Mouse (Mus musculus): ENCODE data around the gene Ppm1l. TPM values are rescaled to one million over a fixed set of nuclear protein-coding genes. Genes with fewer than 3 reads are reported as not detected.

Gene Ppm1l
- 24.4 and 27.8 TPM in 2 replicates for polyA plus RNA-seq (2015; fragmentation: Nextera tagmentation; extraction: Ambion mirVana)

DNA sequence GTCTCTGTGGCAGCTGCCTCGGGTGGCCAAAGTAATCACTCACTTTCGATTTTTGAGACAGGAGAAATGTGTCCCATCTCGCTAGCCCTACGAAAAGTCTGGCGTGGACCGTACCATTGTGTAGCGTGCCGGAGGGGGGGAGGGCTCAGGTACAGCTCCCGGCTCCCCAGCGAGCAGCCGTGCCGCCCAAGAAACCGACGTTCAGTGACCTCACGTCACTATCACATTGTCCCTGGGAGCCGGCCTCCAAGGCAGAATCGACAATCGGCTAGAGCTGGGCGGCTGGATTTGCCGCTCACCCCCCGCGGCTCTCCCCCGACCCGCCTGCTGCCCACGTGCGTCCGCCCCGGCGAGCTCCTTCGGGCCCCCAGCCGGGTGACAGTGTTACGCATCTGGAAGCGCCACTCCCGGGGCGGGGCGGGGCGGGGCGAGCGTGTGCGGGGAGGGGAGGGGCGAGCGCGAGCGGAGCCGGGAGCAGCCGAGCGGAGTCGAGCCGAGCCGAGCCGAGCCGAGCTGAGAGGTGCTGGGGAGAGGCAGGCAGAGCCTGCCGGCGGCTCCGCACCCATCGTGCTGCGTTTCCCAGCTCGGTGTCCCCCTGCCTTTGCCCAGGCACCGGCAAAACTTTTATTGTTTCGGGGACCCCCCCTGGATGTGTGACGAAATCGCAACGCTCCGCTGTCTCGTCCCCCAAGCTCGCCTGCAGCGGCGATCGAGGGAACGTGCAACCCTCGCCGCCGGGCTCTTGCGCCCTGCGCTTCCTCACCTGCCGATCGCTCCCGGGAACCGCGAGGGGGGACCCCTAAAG lies at the start of gene Ppm1l:
Ppm1l (plus strand) TSS at position 471 of the 805 bp plus-strand sequence.
- peak within 1 kb of the TSS; percentile 68 for H3K4me2 ChIP-seq (ENCODE audit: low read length)
- no peaks in the 10 kb centered on the region for H3K36me3 ChIP-seq (ENCODE audit: control insufficient read depth, insufficient read depth)
- WGBS = under 1% methylated on average over 74 of the region's 80 CpGs
- peak within 1 kb of the TSS; percentile 91 for H3K27ac ChIP-seq (ENCODE audit: low read length)
- peak within 1 kb of the TSS; percentile 89 for H3K9ac ChIP-seq (replicated peaks; ENCODE audit: low read depth, low read length)
- H3K9me3 ChIP-seq (ENCODE audit: control insufficient read depth, low read length) = no peaks in the 10 kb centered on the region
- ATAC-seq = peak; percentile 98
- H3K4me3 ChIP-seq (replicated peaks; ENCODE audit: low read length) = peak within 1 kb of the TSS; percentile 77
- peaks cover 33% of the 10 kb centered on the region for H3K4me1 ChIP-seq (replicated peaks; ENCODE audit: control insufficient read depth, insufficient read depth, low read length)
- no peaks in the 10 kb centered on the region for H3K27me3 ChIP-seq (replicated peaks; ENCODE audit: control insufficient read depth, insufficient read depth, low read length)

DNA sequence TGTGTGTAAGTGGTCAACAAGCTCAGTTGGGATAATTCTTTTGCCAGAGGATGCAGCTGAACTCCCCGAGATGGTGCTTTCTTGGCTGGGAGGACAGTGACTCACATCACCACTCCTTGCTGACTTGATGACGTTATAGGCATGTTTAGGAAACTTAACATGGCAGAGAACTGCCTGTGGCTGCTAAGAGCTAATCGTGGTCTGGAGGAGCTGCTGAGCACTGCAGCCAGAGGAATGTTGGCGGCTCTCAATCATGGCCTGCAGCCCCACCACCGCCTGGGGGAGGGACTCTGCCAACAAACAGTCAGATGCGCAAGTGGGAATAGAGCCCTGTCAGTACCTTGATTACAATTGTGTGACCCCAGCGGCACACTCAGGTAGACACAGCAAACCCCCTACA lies 44.8 kb upstream of the Ppm1l start:
- H3K4me2 ChIP-seq (ENCODE audit: low read length) = no peak overlapping the region
- no peaks in the 10 kb centered on the region for H3K27me3 ChIP-seq (replicated peaks; ENCODE audit: control insufficient read depth, insufficient read depth, low read length)
- no peak overlapping the region for H3K9ac ChIP-seq (replicated peaks; ENCODE audit: low read depth, low read length)
- no peak overlapping the region for H3K4me3 ChIP-seq (replicated peaks; ENCODE audit: low read length)
- 72% methylated on average over 7 of the region's 7 CpGs for WGBS
- H3K27ac ChIP-seq (ENCODE audit: low read length) = no peak overlapping the region
- H3K36me3 ChIP-seq (ENCODE audit: control insufficient read depth, insufficient read depth) = no peaks in the 10 kb centered on the region
- peaks cover 8% of the 10 kb centered on the region for H3K4me1 ChIP-seq (replicated peaks; ENCODE audit: control insufficient read depth, insufficient read depth, low read length)
- no peak for ATAC-seq
- no peaks in the 10 kb centered on the region for H3K9me3 ChIP-seq (ENCODE audit: control insufficient read depth, low read length)

DNA sequence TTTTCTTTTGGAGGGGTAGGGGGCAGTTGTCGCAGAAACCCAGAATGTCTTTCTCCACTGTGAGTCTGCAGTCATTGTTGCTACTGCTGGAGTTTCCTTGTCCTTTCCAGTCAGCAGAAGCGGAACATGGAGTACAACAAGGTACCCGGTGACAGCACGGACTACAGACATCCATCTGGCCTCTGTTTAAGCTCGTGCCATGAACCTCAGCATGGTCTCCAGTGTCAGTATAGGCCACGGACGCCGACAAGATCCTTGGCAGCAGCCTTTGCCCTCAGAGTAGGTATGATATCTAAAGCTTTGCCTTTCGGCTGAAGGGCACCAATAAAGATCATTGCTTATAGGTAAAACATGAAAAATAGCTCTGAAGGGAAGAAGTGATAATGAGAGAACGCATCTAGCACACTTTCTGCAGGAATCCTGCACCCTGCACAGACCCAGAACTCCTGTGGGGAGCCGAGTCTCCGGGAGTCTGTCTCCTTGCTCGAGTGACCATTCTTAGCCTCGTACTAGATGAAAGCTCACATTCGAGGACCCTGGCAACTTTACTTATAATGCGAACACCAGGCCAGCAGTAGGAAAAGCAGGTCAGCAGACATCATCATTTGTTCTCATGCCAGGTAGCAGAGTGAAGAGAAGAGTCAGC lies 42.5 kb upstream of the Ppm1l start:
- H3K9me3 ChIP-seq (ENCODE audit: control insufficient read depth, low read length) = no peaks in the 10 kb centered on the region
- H3K4me1 ChIP-seq (replicated peaks; ENCODE audit: control insufficient read depth, insufficient read depth, low read length) = peaks cover 8% of the 10 kb centered on the region
- H3K4me2 ChIP-seq (ENCODE audit: low read length) = 0 out of 2 replicates have a peak overlapping the region, but pooled peaks have one; percentile 14
- H3K36me3 ChIP-seq (ENCODE audit: control insufficient read depth, insufficient read depth) = no peaks in the 10 kb centered on the region
- no peaks in the 10 kb centered on the region for H3K27me3 ChIP-seq (replicated peaks; ENCODE audit: control insufficient read depth, insufficient read depth, low read length)
- peak overlapping the region; percentile 35; the same call in 1 of the 2 replicates for H3K9ac ChIP-seq (replicated peaks; ENCODE audit: low read depth, low read length)
- H3K27ac ChIP-seq (ENCODE audit: low read length) = peak overlapping the region; percentile 27; the same call in 1 of the 2 replicates
- peak; percentile 47; the same call in 1 of the 2 replicates for ATAC-seq
- H3K4me3 ChIP-seq (replicated peaks; ENCODE audit: low read length) = no peak overlapping the region
- WGBS = 72% methylated on average over 16 of the region's 16 CpGs

DNA sequence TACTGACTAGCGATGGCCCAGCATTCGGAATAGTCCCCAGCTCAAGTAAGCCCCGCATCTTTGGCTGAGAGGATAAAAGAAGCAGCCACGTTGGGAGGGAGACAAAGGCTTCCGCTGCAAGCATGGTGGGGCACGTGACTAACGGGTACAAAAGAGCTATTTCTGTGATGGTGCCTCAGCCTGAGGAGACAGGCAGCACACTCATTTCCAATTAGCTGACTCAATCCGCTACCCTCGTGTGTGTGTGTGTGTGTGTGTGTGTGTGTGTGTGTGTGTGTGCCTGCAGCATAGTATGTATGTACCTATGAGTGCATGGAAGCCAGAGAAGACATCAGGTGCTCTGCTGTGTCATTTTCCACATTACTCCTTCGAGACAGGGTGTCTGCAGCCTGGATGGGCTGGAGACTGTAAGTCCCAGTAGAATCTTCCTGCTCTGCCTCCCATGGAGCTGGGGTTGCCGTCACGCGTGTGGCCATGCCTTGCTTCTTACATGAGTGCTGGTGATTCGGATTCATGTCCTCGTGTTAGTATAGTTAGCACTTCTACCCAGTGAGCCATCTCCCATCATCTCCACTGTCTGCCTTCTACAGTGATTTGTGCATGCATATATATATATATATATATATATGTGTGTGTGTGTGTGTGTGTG lies 41.9 kb upstream of the Ppm1l start:
- H3K27me3 ChIP-seq (replicated peaks; ENCODE audit: control insufficient read depth, insufficient read depth, low read length) = no peaks in the 10 kb centered on the region
- no peaks in the 10 kb centered on the region for H3K36me3 ChIP-seq (ENCODE audit: control insufficient read depth, insufficient read depth)
- peak overlapping the region; percentile 27; the same call in 1 of the 2 replicates for H3K27ac ChIP-seq (ENCODE audit: low read length)
- no peak overlapping the region for H3K4me3 ChIP-seq (replicated peaks; ENCODE audit: low read length)
- H3K4me2 ChIP-seq (ENCODE audit: low read length) = 0 out of 2 replicates have a peak overlapping the region, but pooled peaks have one; percentile 14
- peak; percentile 94 for ATAC-seq
- peaks cover 8% of the 10 kb centered on the region for H3K4me1 ChIP-seq (replicated peaks; ENCODE audit: control insufficient read depth, insufficient read depth, low read length)
- H3K9ac ChIP-seq (replicated peaks; ENCODE audit: low read depth, low read length) = peak overlapping the region; percentile 35; the same call in 1 of the 2 replicates
- 38% methylated on average over 15 of the region's 15 CpGs for WGBS
- no peaks in the 10 kb centered on the region for H3K9me3 ChIP-seq (ENCODE audit: control insufficient read depth, low read length)

DNA sequence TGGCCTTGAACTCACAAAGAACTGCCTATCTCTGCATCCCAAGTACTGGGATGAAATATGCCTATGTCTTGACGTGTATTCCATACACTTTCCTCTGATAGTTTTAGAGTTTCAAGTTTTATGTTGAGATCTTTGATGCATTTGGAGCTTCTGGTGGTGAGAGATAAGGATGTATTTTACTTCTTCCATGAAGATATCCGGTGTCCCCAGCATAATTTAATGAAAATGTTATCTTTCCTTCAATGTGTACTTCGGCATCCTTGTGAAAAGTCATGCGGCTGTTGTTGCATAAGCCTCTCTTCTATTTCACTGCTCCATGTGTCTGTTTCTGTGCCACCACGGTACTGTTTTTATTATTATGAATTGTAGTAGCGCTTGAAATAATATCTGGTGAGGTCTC lies 38.0 kb upstream of the Ppm1l start:
- no peak overlapping the region for H3K4me2 ChIP-seq (ENCODE audit: low read length)
- no peak overlapping the region for H3K27ac ChIP-seq (ENCODE audit: low read length)
- peaks cover 20% of the 10 kb centered on the region for H3K4me1 ChIP-seq (replicated peaks; ENCODE audit: control insufficient read depth, insufficient read depth, low read length)
- no peaks in the 10 kb centered on the region for H3K9me3 ChIP-seq (ENCODE audit: control insufficient read depth, low read length)
- no peak for ATAC-seq
- H3K9ac ChIP-seq (replicated peaks; ENCODE audit: low read depth, low read length) = no peak overlapping the region
- H3K4me3 ChIP-seq (replicated peaks; ENCODE audit: low read length) = no peak overlapping the region
- no peaks in the 10 kb centered on the region for H3K36me3 ChIP-seq (ENCODE audit: control insufficient read depth, insufficient read depth)
- 91% methylated on average over 6 of the region's 6 CpGs for WGBS
- H3K27me3 ChIP-seq (replicated peaks; ENCODE audit: control insufficient read depth, insufficient read depth, low read length) = no peaks in the 10 kb centered on the region

DNA sequence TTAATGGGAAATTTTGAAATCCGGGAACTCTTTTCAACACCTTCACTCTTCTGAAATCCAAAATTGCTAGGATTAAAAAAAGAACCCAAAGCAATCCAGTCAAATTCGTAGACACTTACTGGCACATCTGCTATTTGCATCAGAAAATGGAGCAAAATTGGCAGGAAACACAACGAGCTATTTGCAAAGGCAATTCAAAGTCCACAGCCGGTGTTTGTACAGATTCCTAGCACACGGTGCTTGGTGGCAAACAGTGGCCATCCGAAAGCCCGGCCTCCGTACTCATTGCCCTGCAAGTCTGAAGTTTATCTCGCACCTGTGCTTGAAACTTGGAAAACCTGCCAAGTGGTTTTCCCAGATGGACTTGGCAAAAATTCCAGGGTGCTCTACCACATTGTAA lies 34.3 kb upstream of the Ppm1l start:
- Histone ChIP-seq H3K4me1 (replicated peaks; ENCODE audit: control insufficient read depth, insufficient read depth, low read length) (peaks cover 14% of the 10 kb centered on the region), H3K27me3 (replicated peaks; ENCODE audit: control insufficient read depth, insufficient read depth, low read length) (no peaks in the 10 kb centered on the region), H3K9me3 (ENCODE audit: control insufficient read depth, low read length) (no peaks in the 10 kb centered on the region), H3K9ac (replicated peaks; ENCODE audit: low read depth, low read length) (no peak overlapping the region), H3K4me3 (replicated peaks; ENCODE audit: low read length) (no peak overlapping the region), H3K27ac (ENCODE audit: low read length) (no peak overlapping the region), H3K4me2 (ENCODE audit: low read length) (no peak overlapping the region), H3K36me3 (ENCODE audit: control insufficient read depth, insufficient read depth) (no peaks in the 10 kb centered on the region)
- peak; percentile 54; the same call in 1 of the 2 replicates for ATAC-seq
- 25% methylated on average over 9 of the region's 9 CpGs for WGBS

DNA sequence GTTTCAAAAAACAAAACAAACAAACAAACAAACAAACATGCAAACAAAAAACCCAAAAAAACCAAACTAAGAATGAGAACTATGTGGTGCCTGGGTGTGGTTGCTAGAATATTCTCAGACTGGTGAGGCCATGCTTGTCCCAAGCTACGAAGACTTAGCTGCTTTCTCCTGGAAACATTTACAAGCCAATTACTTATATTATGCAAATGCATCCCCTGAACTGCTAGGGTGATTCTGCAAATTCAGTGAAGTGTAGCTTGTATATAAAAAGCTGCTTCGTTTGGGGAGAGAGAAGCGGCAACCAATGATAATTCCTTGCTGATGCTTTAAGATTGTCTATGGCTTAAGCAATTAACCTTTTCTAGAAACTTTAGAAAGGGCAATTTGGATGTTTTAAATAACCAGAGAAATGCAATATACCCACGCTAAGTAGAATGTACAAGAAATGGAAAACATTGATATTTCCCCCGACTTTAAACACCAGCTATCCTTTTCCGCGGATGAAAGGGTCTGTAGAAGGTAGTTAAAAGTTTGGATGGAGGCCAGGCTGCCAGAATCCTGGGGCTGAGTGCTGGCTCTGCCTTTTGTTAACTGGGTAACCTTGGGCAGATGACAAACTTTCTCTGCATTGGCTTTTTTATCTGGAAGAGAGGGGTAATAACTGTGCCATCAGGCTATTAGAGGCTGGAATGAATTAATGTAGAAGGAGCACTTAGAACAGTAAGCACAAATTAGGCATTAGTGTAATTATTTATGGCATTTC lies 33.4 kb upstream of the Ppm1l start:
- no peak overlapping the region for H3K4me3 ChIP-seq (replicated peaks; ENCODE audit: low read length)
- H3K4me1 ChIP-seq (replicated peaks; ENCODE audit: control insufficient read depth, insufficient read depth, low read length) = peaks cover 14% of the 10 kb centered on the region
- H3K4me2 ChIP-seq (ENCODE audit: low read length) = peak overlapping the region; percentile 17; the same call in 1 of the 2 replicates
- H3K27ac ChIP-seq (ENCODE audit: low read length) = no peak overlapping the region
- 20% methylated on average over 7 of the region's 7 CpGs for WGBS
- H3K27me3 ChIP-seq (replicated peaks; ENCODE audit: control insufficient read depth, insufficient read depth, low read length) = no peaks in the 10 kb centered on the region
- no peaks in the 10 kb centered on the region for H3K9me3 ChIP-seq (ENCODE audit: control insufficient read depth, low read length)
- no peak overlapping the region for H3K9ac ChIP-seq (replicated peaks; ENCODE audit: low read depth, low read length)
- no peaks in the 10 kb centered on the region for H3K36me3 ChIP-seq (ENCODE audit: control insufficient read depth, insufficient read depth)
- ATAC-seq = peak; percentile 52

DNA sequence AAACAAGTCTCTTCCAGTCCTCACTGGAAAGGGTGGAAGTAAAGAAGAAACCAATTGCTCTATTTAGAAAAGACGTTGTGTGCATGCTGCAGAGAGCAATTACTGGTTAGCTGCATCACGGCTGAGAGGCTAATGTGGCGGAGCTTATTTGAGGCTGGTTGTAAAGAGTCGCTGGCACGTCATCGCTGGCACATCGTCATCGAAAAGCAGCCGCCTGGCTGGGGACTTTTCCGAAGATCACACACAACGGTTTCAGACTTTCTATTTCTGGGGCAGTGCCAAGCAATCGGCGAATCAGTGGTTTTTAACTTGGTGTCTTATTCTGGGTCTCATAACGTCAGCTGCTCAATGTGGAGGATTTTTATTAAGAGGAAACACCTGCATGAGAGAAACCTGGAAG lies 26.8 kb upstream of the Ppm1l start:
- WGBS = 19% methylated on average over 14 of the region's 14 CpGs
- H3K4me2 ChIP-seq (ENCODE audit: low read length) = peak overlapping the region; percentile 37
- no peaks in the 10 kb centered on the region for H3K27me3 ChIP-seq (replicated peaks; ENCODE audit: control insufficient read depth, insufficient read depth, low read length)
- no peaks in the 10 kb centered on the region for H3K9me3 ChIP-seq (ENCODE audit: control insufficient read depth, low read length)
- peak; percentile 88 for ATAC-seq
- H3K9ac ChIP-seq (replicated peaks; ENCODE audit: low read depth, low read length) = no peak overlapping the region
- peaks cover 15% of the 10 kb centered on the region for H3K4me1 ChIP-seq (replicated peaks; ENCODE audit: control insufficient read depth, insufficient read depth, low read length)
- peak overlapping the region; percentile 42; the same call in 1 of the 2 replicates for H3K27ac ChIP-seq (ENCODE audit: low read length)
- no peaks in the 10 kb centered on the region for H3K36me3 ChIP-seq (ENCODE audit: control insufficient read depth, insufficient read depth)
- H3K4me3 ChIP-seq (replicated peaks; ENCODE audit: low read length) = peak overlapping the region; percentile 19
